Comparison of ENCODE assay signal across 10 mouse cellular contexts in genomic region chr11:12034371-12034770, GRCm38 (mm10). TPM values are rescaled to one million over a fixed set of nuclear protein-coding genes. Genes with fewer than 3 reads are reported as not detected.
DNase-seq lines count a peak whose midpoint lies in the region; ATAC-seq and TF ChIP-seq lines count a peak whose summit lies in the region.
"Had no signal": no experiment of that assay in that cellular context is flagged by ENCODE, and none has a peak within 500 bp of the region (broad histone marks: within the 10 kb centered on the region; RNA-seq: fewer than 3 reads in every experiment).

No protein-coding gene starts in this region.

- TF ChIP-seq EP300 in liver, embryonic 14.5 days (IDR thresholded peaks at IDR 0.05; ENCODE audit: low read depth) = no peak

- peaks cover 34% of the 10 kb centered on the region for H3K36me3 ChIP-seq in forebrain, embryonic 10.5 days (replicated peaks)
- no peaks in the 10 kb centered on the region for H3K36me3 ChIP-seq in forebrain, postnatal 0 days (ENCODE audit: insufficient read depth)
- no peaks in the 10 kb centered on the region for H3K36me3 ChIP-seq in forebrain, embryonic 16.5 days (ENCODE audit: control insufficient read depth, insufficient read depth)
- no peaks in the 10 kb centered on the region for H3K36me3 ChIP-seq in liver, embryonic 14.5 days (replicated peaks; ENCODE audit: control insufficient read depth, insufficient read depth, low read depth)

- peak overlapping the region; percentile 97 for H3K27ac ChIP-seq in forebrain, embryonic 10.5 days
- no peak overlapping the region for H3K27ac ChIP-seq in forebrain, postnatal 0 days (ENCODE audit: low read depth, low read length)
- H3K27ac ChIP-seq in forebrain, embryonic 16.5 days (ENCODE audit: low read length) = no peak overlapping the region
- H3K27ac ChIP-seq in liver, embryonic 14.5 days = no peak overlapping the region
- H3K27ac ChIP-seq: macrophage had no signal

- no peak overlapping the region for H3K9ac ChIP-seq in forebrain, postnatal 0 days
- no peak overlapping the region for H3K9ac ChIP-seq in forebrain, embryonic 16.5 days (replicated peaks; ENCODE audit: low read depth, low read length)
- H3K9ac ChIP-seq in liver, embryonic 14.5 days (replicated peaks) = no peak overlapping the region

- peaks cover 25% of the 10 kb centered on the region for H3K4me1 ChIP-seq in forebrain, embryonic 10.5 days
- no peaks in the 10 kb centered on the region for H3K4me1 ChIP-seq in forebrain, postnatal 0 days (ENCODE audit: insufficient read depth)
- peaks cover 9% of the 10 kb centered on the region for H3K4me1 ChIP-seq in forebrain, embryonic 16.5 days (replicated peaks; ENCODE audit: control insufficient read depth, insufficient read depth, low read length)
- peaks cover 0 to 6% of the 10 kb centered on the region in 2 experiments; a peak in 2 of 4 replicates for H3K4me1 ChIP-seq in liver, embryonic 14.5 days (replicated peaks; ENCODE audit: control insufficient read depth in 2 of 2, insufficient read depth in 2 of 2, low read length in 1 of 2)

- no peak for ATAC-seq in forebrain, postnatal 0 days
- no peak for ATAC-seq in forebrain, embryonic 16.5 days
- no peak for ATAC-seq in liver, embryonic 14.5 days (ENCODE audit: insufficient read depth)

- DNase-seq in forebrain, embryonic 10.5 days (ENCODE audit: extremely low spot score, low spot score) = no peak
- no peak for DNase-seq in forebrain, postnatal 0 days
- peak; percentile 17 for DNase-seq in Muller cell, postnatal 12 days (ENCODE audit: inconsistent ontology term)
- no peak for DNase-seq in liver, embryonic 14.5 days (ENCODE audit: low read depth in 3 of 3, low spot score in 3 of 3)
- DNase-seq in yolk sac, embryonic 10.5 days (ENCODE audit: low spot score) = no peak
- DNase-seq in kidney, adult 11 months = no peak
- DNase-seq in c-Kit-positive CD71-positive TER-119-positive erythroid progenitor cells, embryonic 14.5 days (ENCODE audit: low spot score) = no peak
- DNase-seq: right cerebral cortex, postnatal 4 days had no signal

- no peak for TF ChIP-seq CTCF in forebrain, postnatal 0 days (IDR thresholded peaks at IDR 0.05; ENCODE audit: low read depth)
- no peak for TF ChIP-seq CTCF in liver, embryonic 14.5 days (IDR thresholded peaks at IDR 0.05; ENCODE audit: low read depth)

- H3K4me2 ChIP-seq in forebrain, postnatal 0 days (ENCODE audit: low read depth) = no peak overlapping the region
- peak overlapping the region; percentile 54 for H3K4me2 ChIP-seq in forebrain, embryonic 16.5 days (ENCODE audit: low read length)
- H3K4me2 ChIP-seq in liver, embryonic 14.5 days (ENCODE audit: low read depth) = peak overlapping the region; percentile 68

- H3K9me3 ChIP-seq in forebrain, embryonic 10.5 days = peaks cover 1% of the 10 kb centered on the region
- H3K9me3 ChIP-seq in forebrain, postnatal 0 days (ENCODE audit: low read length) = no peaks in the 10 kb centered on the region
- H3K9me3 ChIP-seq in forebrain, embryonic 16.5 days (ENCODE audit: control insufficient read depth, low read length) = no peaks in the 10 kb centered on the region; the same call in 1 of the 2 replicates
- H3K9me3 ChIP-seq in liver, embryonic 14.5 days (ENCODE audit: control insufficient read depth, low read length) = no peaks in the 10 kb centered on the region

- WGBS in forebrain, embryonic 10.5 days = 27% methylated on average over 5 of the region's 5 CpGs
- 31% methylated on average over 5 of the region's 5 CpGs for WGBS in forebrain, postnatal 0 days
- 25% methylated on average over 5 of the region's 5 CpGs for WGBS in forebrain, embryonic 16.5 days
- WGBS in liver, embryonic 14.5 days (ENCODE audit: insufficient replicate concordance) = 59% methylated on average over 5 of the region's 5 CpGs

- peaks cover 100% of the 10 kb centered on the region for H3K27me3 ChIP-seq in forebrain, embryonic 10.5 days (ENCODE audit: poor library complexity, severe bottlenecking)
- peaks cover 72% of the 10 kb centered on the region for H3K27me3 ChIP-seq in forebrain, postnatal 0 days (ENCODE audit: insufficient read depth, low read length)
- peaks cover 65% of the 10 kb centered on the region for H3K27me3 ChIP-seq in forebrain, embryonic 16.5 days (replicated peaks; ENCODE audit: control insufficient read depth, insufficient read depth, low read length)
- peaks cover 58% of the 10 kb centered on the region for H3K27me3 ChIP-seq in liver, embryonic 14.5 days (ENCODE audit: control insufficient read depth, insufficient read depth, low read length)

- H3K4me3 ChIP-seq in forebrain, embryonic 10.5 days = peak overlapping the region; percentile 69
- no peak overlapping the region for H3K4me3 ChIP-seq in forebrain, postnatal 0 days (ENCODE audit: low read depth, low read length)
- no peak overlapping the region for H3K4me3 ChIP-seq in forebrain, embryonic 16.5 days (replicated peaks; ENCODE audit: low read length)
- peak overlapping the region in 1 of 2 experiments; percentile 68; a peak in 2 of 4 replicates for H3K4me3 ChIP-seq in liver, embryonic 14.5 days (ENCODE audit: insufficient read depth in 1 of 2, low read depth in 2 of 2, low read length in 2 of 2)

RNA-seq across cellular contexts. Expression of gene Grb10, which starts 4.1 kb away (rescaled TPM):
- polyA plus RNA-seq in forebrain, embryonic 10.5 days (2016; fragmentation: Nextera tagmentation; extraction: Ambion mirVana) = 471 and 485 TPM in 2 replicates
- 58.4 and 80.3 TPM in 2 replicates for total RNA-seq in forebrain, postnatal 0 days (2014; rRNA removed)
- 24.8 and 32.7 TPM in 2 replicates for polyA plus RNA-seq in forebrain, postnatal 0 days (2015; fragmentation: Nextera tagmentation; extraction: Ambion mirVana)
- polyA plus RNA-seq in forebrain, embryonic 16.5 days (2015; fragmentation: Nextera tagmentation; extraction: Ambion mirVana) = 94.2 and 95.2 TPM in 2 replicates
- polyA plus RNA-seq in liver, embryonic 14.5 days (2012; rRNA removed) = 78.8 and 91.5 TPM in 2 replicates
- polyA plus RNA-seq in liver, embryonic 14.5 days (2014; fragmentation: Nextera tagmentation; extraction: Ambion mirVana) = 42.4 and 43.2 TPM in 2 replicates
- polyA plus RNA-seq: macrophage had no signal
